Mouse (Mus musculus): ENCODE measurements around the gene Zfhx3.

The Zfhx3 gene

GRCm38 (mm10) chr8:108783155-108783554 is 840.7 kb downstream of the Zfhx3 start:
- no peak for DNase-seq (ENCODE audit: extremely low read depth, low read depth)

- DNase-seq (ENCODE audit: extremely low read depth, low read depth) = no peak
Measured at GRCm38 (mm10) chr8:108788156-108788761, 845.8 kb downstream of the Zfhx3 start.

DNA sequence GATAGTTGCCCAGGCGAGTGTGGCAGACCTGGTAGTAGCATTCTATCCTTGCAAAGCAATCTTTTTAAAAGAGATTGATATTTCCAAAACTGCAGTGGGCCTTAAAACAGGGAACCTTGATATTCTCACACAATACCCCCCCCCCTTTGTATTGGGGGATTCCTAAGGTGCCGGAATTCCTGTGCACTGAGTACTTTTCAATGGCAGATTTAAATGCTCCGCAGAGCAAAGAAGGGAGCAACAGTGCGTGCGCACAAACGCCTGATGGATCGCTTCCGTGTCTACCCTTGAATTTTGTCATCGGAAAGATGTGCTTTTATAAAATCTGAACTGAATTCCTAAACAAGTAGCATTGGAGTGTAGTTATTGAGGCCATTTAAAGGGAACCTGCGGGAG is 846.3 kb downstream of the Zfhx3 start:
- DNase-seq (ENCODE audit: extremely low read depth, low read depth) = no peak

GRCm38 (mm10) chr8:108790559-108791293 is 848.3 kb downstream of the Zfhx3 start:
- DNase-seq (ENCODE audit: extremely low read depth, low read depth) = no peak

- DNase-seq (ENCODE audit: extremely low read depth, low read depth) = no peak
Measured at GRCm38 (mm10) chr8:108796076-108796475, 853.6 kb downstream of the Zfhx3 start.

DNA sequence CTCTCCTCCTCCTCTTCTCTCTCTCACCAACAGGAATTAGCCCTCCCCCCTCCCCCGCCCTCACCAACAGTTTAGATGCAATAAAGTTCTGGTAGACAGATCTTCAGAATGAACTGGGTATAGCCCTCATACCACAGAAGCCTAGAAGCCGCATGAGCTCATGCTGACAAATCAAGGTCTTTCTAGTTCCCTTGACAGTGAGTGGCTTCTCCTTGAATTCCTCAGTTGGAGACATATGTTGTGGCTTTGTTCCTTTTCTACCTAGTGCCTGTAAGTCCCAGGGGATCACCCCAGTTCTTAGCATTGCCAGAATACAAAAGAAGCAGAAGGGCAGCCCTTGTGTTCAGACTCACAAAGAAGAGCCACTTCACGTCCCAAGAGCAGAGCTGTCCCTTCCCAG is 854.4 kb downstream of the Zfhx3 start:
- DNase-seq (ENCODE audit: extremely low read depth, low read depth) = no peak

DNA sequence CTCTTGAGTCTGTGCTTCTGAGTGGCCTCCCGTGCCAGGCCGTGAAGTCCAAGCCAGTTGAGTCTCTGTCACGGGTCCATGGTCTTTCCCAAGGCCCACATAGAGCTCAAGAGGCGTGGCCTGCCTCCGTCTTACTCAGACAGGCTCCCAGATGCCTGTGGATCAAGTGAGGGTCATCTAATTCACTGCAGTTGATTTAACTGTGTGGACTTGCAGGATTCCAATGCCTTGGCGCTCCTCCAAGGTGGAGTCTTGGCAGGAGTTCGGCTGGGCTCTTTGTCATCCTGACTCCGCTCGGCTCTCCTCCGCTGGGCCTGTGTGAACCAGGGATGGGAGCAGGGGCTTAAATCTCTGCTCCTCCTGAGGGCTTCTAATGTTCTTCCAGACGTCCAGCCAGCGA is 855.6 kb downstream of the Zfhx3 start:
- DNase-seq (ENCODE audit: extremely low read depth, low read depth) = no peak

DNA sequence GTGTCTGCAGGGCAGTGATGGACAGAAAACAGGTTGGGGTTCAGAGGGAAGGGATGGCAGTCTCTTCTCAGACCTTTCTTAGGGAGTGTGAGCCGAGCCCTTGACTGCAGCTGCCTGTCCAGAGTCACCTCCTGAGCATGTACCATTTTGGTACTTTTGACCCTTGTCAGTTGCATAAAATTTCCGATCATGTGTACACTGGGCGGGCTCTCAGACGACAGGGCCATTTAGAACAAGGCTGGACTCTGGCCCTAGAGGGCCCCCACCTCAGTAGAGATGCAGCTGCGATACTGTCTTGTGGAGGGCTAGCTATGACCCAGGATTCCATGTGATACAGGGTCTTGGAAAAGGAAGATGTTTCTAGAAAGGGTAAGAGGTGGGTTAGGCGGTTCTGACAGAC is 856.8 kb downstream of the Zfhx3 start:
- no peak for DNase-seq (ENCODE audit: extremely low read depth, low read depth)

DNA sequence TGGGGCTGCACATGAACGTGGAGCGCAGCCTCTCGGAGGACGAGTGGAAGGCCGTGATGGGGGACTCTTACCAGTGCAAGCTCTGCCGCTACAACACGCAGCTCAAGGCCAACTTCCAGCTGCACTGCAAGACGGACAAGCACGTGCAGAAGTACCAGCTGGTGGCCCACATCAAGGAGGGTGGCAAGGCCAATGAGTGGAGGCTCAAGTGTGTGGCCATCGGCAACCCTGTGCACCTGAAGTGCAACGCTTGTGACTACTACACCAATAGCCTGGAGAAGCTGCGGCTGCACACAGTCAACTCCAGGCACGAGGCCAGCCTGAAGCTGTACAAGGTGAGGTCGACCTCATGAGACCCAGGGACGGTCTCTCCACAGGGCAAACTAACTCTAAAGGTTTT is 857.9 kb downstream of the Zfhx3 start:
- DNase-seq (ENCODE audit: extremely low read depth, low read depth) = no peak

GRCm38 (mm10) chr8:108803017-108803416 is 860.6 kb downstream of the Zfhx3 start:
- DNase-seq (ENCODE audit: extremely low read depth, low read depth) = no peak

DNA sequence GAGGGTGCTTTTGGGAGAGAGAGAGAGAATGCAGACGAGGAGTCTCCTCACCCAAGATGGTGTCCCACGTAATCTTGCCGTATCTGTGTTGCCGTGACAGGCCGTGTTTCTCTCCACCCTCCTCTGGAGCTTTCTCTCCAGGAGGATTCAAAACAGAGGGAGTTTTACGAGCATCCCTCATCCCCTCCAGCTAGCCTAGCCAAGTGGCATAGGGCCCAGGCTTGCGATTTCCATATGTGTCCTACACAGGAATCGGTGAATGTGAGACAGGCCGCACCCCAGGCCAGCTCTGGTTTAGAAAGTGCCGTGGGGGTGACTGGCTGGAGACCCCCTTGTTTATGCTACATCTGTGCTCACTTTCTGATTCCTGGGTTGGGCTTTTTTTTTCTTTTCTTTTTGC is 869.2 kb downstream of the Zfhx3 start:
- no peak for DNase-seq (ENCODE audit: extremely low read depth, low read depth)

DNA sequence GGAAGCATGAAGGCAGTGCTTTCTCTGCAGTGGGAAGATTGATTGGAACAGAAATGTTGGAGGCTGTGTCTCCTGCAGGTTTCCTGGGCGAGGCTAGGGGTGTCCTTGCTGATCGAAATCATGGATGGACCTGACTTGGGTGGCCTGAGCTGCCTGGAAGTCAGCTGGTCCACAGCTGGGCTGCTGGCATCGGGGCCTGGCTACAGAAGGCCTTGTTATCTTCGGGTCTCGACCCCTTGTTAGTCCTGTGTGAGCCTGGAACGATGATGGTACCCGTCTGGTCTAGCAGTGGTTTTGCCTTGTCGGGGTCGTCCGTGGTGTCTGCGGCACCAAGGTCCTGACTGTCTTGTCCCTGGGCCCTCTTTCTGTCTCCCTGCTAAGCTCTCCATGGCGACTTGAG is 870.9 kb downstream of the Zfhx3 start:
- DNase-seq (ENCODE audit: extremely low read depth, low read depth) = no peak

DNA sequence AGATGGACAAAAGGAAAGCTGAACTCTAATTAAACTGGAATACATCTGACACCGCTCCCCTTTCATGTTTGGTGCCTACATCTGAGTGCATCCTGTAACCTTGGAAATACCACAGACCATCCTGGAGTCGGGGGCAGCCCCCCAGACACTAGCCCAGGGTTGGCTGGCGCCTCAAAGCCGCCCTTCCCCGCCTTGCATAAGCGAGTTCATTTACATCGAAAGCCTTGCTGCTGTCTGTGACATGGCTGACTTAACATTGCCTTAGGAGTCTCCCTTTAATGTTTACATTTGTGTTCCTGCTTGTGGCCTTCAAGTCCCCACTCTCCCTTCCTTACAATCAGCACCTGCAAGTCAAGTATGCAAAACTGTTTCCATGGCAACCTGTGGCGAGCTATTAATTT is 876.8 kb downstream of the Zfhx3 start:
- DNase-seq (ENCODE audit: extremely low read depth, low read depth) = no peak

DNA sequence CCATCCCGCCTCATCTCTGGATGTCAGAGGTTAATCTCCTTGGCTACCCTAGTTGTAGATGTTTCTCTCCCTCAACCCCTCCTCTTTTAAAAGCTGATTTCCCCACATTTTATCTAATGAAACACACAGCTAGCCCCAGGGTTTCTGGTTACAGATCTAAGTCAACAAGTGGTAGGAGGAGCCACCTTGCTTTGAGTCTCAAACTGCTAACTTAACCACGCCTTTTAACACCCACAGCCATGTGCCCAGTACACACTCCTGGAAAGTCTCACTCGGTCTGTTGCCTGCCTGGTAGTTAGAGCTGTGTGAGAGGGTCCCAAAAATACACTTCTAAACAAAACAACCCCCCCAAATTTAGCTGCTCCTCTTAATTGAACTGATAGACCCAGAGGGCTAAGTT is 877.4 kb downstream of the Zfhx3 start:
- DNase-seq (ENCODE audit: extremely low read depth, low read depth) = peak; percentile 51

GRCm38 (mm10) chr8:108820634-108821033 is 878.2 kb downstream of the Zfhx3 start:
- DNase-seq (ENCODE audit: extremely low read depth, low read depth) = no peak

DNA sequence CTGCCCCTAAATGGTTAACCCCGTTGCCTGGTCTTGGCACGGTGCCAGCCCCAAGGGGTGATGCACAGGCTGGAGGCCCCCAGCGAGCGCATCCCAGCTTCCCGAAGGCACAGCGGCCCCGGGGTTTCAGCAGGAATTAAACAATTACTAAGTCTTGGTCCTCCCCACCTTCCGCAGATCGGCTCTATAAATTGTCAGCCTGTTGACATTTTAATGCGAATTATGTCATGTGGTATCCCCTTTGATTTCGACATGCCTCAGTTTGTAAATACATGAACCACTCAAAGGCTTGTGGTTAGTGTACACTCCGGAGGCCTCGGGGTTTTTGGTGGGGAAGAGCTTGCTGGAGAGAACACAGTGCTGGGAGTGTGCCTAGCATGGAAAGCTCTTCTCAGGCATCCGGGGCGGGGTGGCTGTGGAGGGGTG is 880.4 kb downstream of the Zfhx3 start:
- no peak for DNase-seq (ENCODE audit: extremely low read depth, low read depth)

GRCm38 (mm10) chr8:108824049-108824448 is 881.6 kb downstream of the Zfhx3 start:
- DNase-seq (ENCODE audit: extremely low read depth, low read depth) = no peak

DNA sequence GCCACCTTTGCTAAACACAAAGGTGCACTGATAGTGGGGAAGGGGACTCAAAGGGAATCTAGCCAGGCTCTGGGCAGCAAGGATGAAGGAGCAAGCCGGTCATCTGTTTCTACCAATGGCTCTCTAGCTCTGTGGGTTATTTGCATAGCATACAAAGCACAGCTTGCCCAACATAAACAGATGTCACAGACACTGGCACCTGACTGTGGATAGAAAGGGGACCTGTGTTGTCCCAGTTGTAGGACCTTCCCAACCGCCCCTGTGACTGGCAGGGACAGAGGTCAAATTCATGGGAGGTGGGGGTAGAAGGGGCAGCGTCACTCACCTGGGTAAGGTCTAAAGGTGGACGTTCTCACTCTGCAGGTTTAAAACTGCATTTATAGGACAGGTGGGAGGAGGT is 884.0 kb downstream of the Zfhx3 start:
- DNase-seq (ENCODE audit: extremely low read depth, low read depth) = no peak

- no peak for DNase-seq (ENCODE audit: extremely low read depth, low read depth)
Measured at GRCm38 (mm10) chr8:108827428-108827827, 885.0 kb downstream of the Zfhx3 start.

GRCm38 (mm10) chr8:108829305-108829717 is 886.9 kb downstream of the Zfhx3 start:
- no peak for DNase-seq (ENCODE audit: extremely low read depth, low read depth)

DNA sequence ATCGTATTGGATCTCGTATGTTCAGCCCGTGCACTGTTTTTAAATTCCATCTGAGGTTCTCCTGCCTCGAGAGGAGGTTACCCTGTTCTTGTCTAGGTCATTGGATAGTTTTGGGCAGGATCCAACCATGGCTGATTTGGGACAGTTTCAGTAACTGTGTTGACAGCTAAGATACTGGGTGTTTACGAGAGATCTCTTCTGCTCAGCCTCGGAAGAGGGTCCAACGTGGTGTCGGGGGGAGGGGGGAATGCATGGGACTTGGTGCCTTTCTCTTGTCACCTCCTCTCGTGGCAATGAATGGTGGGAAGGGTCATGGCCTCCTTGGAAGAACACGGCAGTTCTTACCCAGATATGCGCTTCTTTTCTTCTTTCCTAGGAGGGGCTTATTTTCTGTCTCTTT is 892.7 kb downstream of the Zfhx3 start:
- DNase-seq (ENCODE audit: extremely low read depth, low read depth) = no peak

- DNase-seq (ENCODE audit: extremely low read depth, low read depth) = no peak
Measured at GRCm38 (mm10) chr8:108837788-108838187, 895.3 kb downstream of the Zfhx3 start.

- DNase-seq (ENCODE audit: extremely low read depth, low read depth) = no peak
Measured at GRCm38 (mm10) chr8:108838761-108839160, 896.3 kb downstream of the Zfhx3 start.
